Mouse (Mus musculus) C2C12 (cell line): ENCODE data around the gene Scn1a.

Experiments
- CEBPB ChIP-seq: IDR thresholded peaks from one replicate; pipeline ENCODE4 v1.6.1; 2011; ENCODE audit warnings: low read depth, mild to moderate bottlenecking, control low read depth, moderate library complexity
- CTCF ChIP-seq: IDR thresholded peaks from one replicate; pipeline ENCODE4 v1.5.1; 2011; ENCODE audit not compliant: control insufficient read depth, insufficient read depth, insufficient read length
- MAX ChIP-seq: IDR thresholded peaks from one replicate; pipeline ENCODE4 v1.6.1; 2011; ENCODE audit warnings: mild to moderate bottlenecking, control low read depth
- MYOD1 ChIP-seq: IDR thresholded peaks from one replicate; pipeline ENCODE4 v1.6.1; 2011; ENCODE audit warnings: low read depth; ENCODE audit not compliant: control insufficient read depth, insufficient read length
- MYOG ChIP-seq: IDR thresholded peaks from one replicate; pipeline ENCODE4 v1.6.1; 2011; ENCODE audit not compliant: control insufficient read depth, insufficient read length; ENCODE audit errors: extremely low read depth
- USF1 ChIP-seq: IDR thresholded peaks from one replicate; pipeline ENCODE4 v1.6.1; 2011; ENCODE audit warnings: low read depth, mild to moderate bottlenecking, control low read depth, moderate library complexity

GRCm38 (mm10) chr2:66244013-66244412, 196.6 kb downstream of the Scn1a start:
- no peak for TF ChIP-seq MAX
- TF ChIP-seq CEBPB: no peak
- no peak for TF ChIP-seq CTCF
- TF ChIP-seq USF1: no peak
- no peak for TF ChIP-seq MYOD1
- TF ChIP-seq MYOG: no peak
